Mouse (Mus musculus) kidney, postnatal 0 days (tissue): Measurements from ENCODE around the gene Cib4. TPM values are rescaled to one million over a fixed set of nuclear protein-coding genes. Genes with fewer than 3 reads are reported as not detected.

Experiments
- ATAC-seq: fragments of 200-750 bp; cut with Nextera tagmentation; replicated peaks from 2 replicates; pipeline ENCODE4 v1.8.0; 2017; ENCODE audit warnings: low read depth, moderate number of reproducible peaks, moderate TSS enrichment, moderate library complexity; ENCODE audit not compliant: low FRiP score
- DNase-seq: peaks from one replicate; pipeline ENCODE4 v3.0.0-alpha.2; 2016; ENCODE audit warnings: low spot score
- H3K27ac ChIP-seq: fragments of 300-500 bp; sonication (generic); 2 replicates; pipeline ENCODE4 v1.5.1; 2014; ENCODE audit warnings: mild to moderate bottlenecking
- H3K27me3 ChIP-seq: fragments of 300-500 bp; sonication (generic); 2 replicates; pipeline ENCODE4 v1.6.1; 2014; ENCODE audit warnings: low read length, mixed read lengths; ENCODE audit not compliant: insufficient read depth
- H3K36me3 ChIP-seq: fragments of 300-500 bp; sonication (generic); 2 replicates; pipeline ENCODE4 v1.6.1; 2014; ENCODE audit warnings: low read length, mixed read lengths; ENCODE audit not compliant: insufficient read depth
- H3K4me1 ChIP-seq: fragments of 300-500 bp; sonication (generic); replicated peaks from 2 replicates; pipeline ENCODE4 v1.6.1; 2014; ENCODE audit warnings: antibody characterized with exemption, low read length, mixed read lengths; ENCODE audit not compliant: insufficient read depth
- H3K4me2 ChIP-seq: fragments of 300-500 bp; sonication (generic); 2 replicates; pipeline ENCODE4 v1.6.1; 2014; ENCODE audit warnings: mild to moderate bottlenecking, low read length, moderate library complexity, mixed read lengths
- H3K4me3 ChIP-seq: fragments of 300-500 bp; sonication (generic); replicated peaks from 2 replicates; pipeline ENCODE4 v1.5.1; 2014; ENCODE audit warnings: low read depth, low read length
- H3K9ac ChIP-seq: fragments of 300-500 bp; sonication (generic); 2 replicates; pipeline ENCODE4 v1.6.1; 2014; ENCODE audit warnings: low read depth, low read length
- H3K9me3 ChIP-seq: fragments of 300-500 bp; sonication (generic); replicated peaks from 2 replicates; pipeline ENCODE4 v1.6.1; 2016; ENCODE audit warnings: low read length, inconsistent platforms, mixed read lengths
- CTCF ChIP-seq: IDR thresholded peaks from 2 replicates; pipeline ENCODE4 v1.5.1; 2016; ENCODE audit warnings: antibody characterized with exemption, low read depth, mild to moderate bottlenecking, moderate library complexity
- WGBS: fragments of 180-500 bp; shearing (Covaris S2); extraction: QIAGEN DNeasy Blood & Tissue Kit; methylation state at CpG from one replicate; pipeline ENCODE4 v1.1.7; 2014; 5-methylcytosine and 5-hydroxymethylcytosine counted together
- polyA plus RNA-seq: library from polyadenylated mRNA; unstranded; fragments of >200 nt; fragmentation: Nextera tagmentation; extraction: Ambion mirVana; gene quantifications from 2 replicates; pipeline ENCODE4 v1.2.1, GENCODE M21; 2015

The Cib4 gene
- polyA plus RNA-seq, 1 experiment from 2014 or later = not detected

- H3K9ac ChIP-seq = no peak overlapping the region
- no peak for DNase-seq
- no peak for ATAC-seq
- no peaks in the 10 kb centered on the region for H3K27me3 ChIP-seq
- H3K4me2 ChIP-seq = no peak overlapping the region
- no peak for TF ChIP-seq CTCF
- no peak overlapping the region for H3K27ac ChIP-seq
- H3K36me3 ChIP-seq = no peaks in the 10 kb centered on the region
- no peaks in the 10 kb centered on the region for H3K4me1 ChIP-seq
- WGBS = 88% methylated on average over 8 of the region's 8 CpGs
- H3K4me3 ChIP-seq = no peak overlapping the region
- H3K9me3 ChIP-seq = no peaks in the 10 kb centered on the region
These were observed 32.5 kb downstream of the Cib4 start for GRCm38 (mm10) chr5:30513111-30513510.

- Histone ChIP-seq H3K27ac (no peak overlapping the region), H3K9ac (no peak overlapping the region), H3K9me3 (no peaks in the 10 kb centered on the region), H3K4me3 (no peak overlapping the region), H3K36me3 (no peaks in the 10 kb centered on the region), H3K27me3 (no peaks in the 10 kb centered on the region), H3K4me2 (no peak overlapping the region), H3K4me1 (no peaks in the 10 kb centered on the region)
- WGBS = 65% methylated on average over 7 of the region's 7 CpGs
- ATAC-seq (no peak), DNase-seq (no peak)
- no peak for TF ChIP-seq CTCF
These were observed 48.3 kb downstream of the Cib4 start for GRCm38 (mm10) chr5:30497299-30497698.

- Histone ChIP-seq H3K27ac (no peak overlapping the region), H3K4me1 (no peaks in the 10 kb centered on the region), H3K9ac (no peak overlapping the region), H3K4me3 (no peak overlapping the region), H3K27me3 (no peaks in the 10 kb centered on the region), H3K36me3 (no peaks in the 10 kb centered on the region), H3K9me3 (no peaks in the 10 kb centered on the region), H3K4me2 (no peak overlapping the region)
- 84% methylated on average over 8 of the region's 8 CpGs for WGBS
- ATAC-seq (no peak), DNase-seq (no peak)
- no peak for TF ChIP-seq CTCF
These were observed 48.8 kb downstream of the Cib4 start for GRCm38 (mm10) chr5:30496821-30497220.

GRCm38 (mm10) chr5:30495288-30495687, 50.3 kb downstream of the Cib4 start:
- Histone ChIP-seq H3K36me3 (no peaks in the 10 kb centered on the region), H3K4me3 (no peak overlapping the region), H3K4me2 (no peak overlapping the region), H3K9me3 (no peaks in the 10 kb centered on the region), H3K9ac (no peak overlapping the region), H3K4me1 (no peaks in the 10 kb centered on the region), H3K27me3 (no peaks in the 10 kb centered on the region), H3K27ac (no peak overlapping the region)
- no peak for TF ChIP-seq CTCF
- DNase-seq (no peak), ATAC-seq (no peak)
- 93% methylated on average over 2 of the region's 2 CpGs for WGBS

- H3K9me3 ChIP-seq = no peaks in the 10 kb centered on the region
- ATAC-seq (no peak), DNase-seq (no peak)
- H3K4me2 ChIP-seq = no peak overlapping the region
- no peak overlapping the region for H3K27ac ChIP-seq
- no peak overlapping the region for H3K4me3 ChIP-seq
- no peaks in the 10 kb centered on the region for H3K4me1 ChIP-seq
- H3K27me3 ChIP-seq = no peaks in the 10 kb centered on the region
- TF ChIP-seq CTCF = no peak
- no peak overlapping the region for H3K9ac ChIP-seq
- 71% methylated on average over 7 of the region's 7 CpGs for WGBS
- H3K36me3 ChIP-seq = no peaks in the 10 kb centered on the region
These were observed 51.0 kb downstream of the Cib4 start for GRCm38 (mm10) chr5:30494606-30495005.

- no peak for ATAC-seq
- no peak for TF ChIP-seq CTCF
- Histone ChIP-seq H3K4me1 (no peaks in the 10 kb centered on the region), H3K4me2 (no peak overlapping the region), H3K27ac (no peak overlapping the region), H3K4me3 (no peak overlapping the region), H3K9ac (no peak overlapping the region), H3K36me3 (no peaks in the 10 kb centered on the region), H3K9me3 (no peaks in the 10 kb centered on the region), H3K27me3 (no peaks in the 10 kb centered on the region)
- DNase-seq = no peak
- 69% methylated on average over 7 of the region's 7 CpGs for WGBS
These were observed 51.9 kb downstream of the Cib4 start for GRCm38 (mm10) chr5:30493723-30494122.

GRCm38 (mm10) chr5:30490845-30491244, 54.8 kb downstream of the Cib4 start:
- Histone ChIP-seq H3K36me3 (no peaks in the 10 kb centered on the region), H3K4me1 (no peaks in the 10 kb centered on the region), H3K27me3 (no peaks in the 10 kb centered on the region), H3K9ac (no peak overlapping the region), H3K4me3 (no peak overlapping the region), H3K27ac (no peak overlapping the region), H3K9me3 (no peaks in the 10 kb centered on the region), H3K4me2 (no peak overlapping the region)
- WGBS = 60% methylated on average over 5 of the region's 5 CpGs
- ATAC-seq = no peak
- peak; percentile 40 for DNase-seq
- no peak for TF ChIP-seq CTCF
